Mouse (Mus musculus) kidney, postnatal 0 days (tissue): ENCODE measurements around the gene Slc8b1. TPM values are rescaled to one million over a fixed set of nuclear protein-coding genes. Genes with fewer than 3 reads are reported as not detected.

Source experiments
- ATAC-seq: fragments of 200-750 bp; cut with Nextera tagmentation; replicated peaks from 2 replicates; pipeline ENCODE4 v1.8.0; 2017; ENCODE audit warnings: low read depth, moderate number of reproducible peaks, moderate TSS enrichment, moderate library complexity; ENCODE audit not compliant: low FRiP score
- DNase-seq: peaks from one replicate; pipeline ENCODE4 v3.0.0-alpha.2; 2016; ENCODE audit warnings: low spot score
- H3K27ac ChIP-seq: fragments of 300-500 bp; sonication (generic); 2 replicates; pipeline ENCODE4 v1.5.1; 2014; ENCODE audit warnings: mild to moderate bottlenecking
- H3K27me3 ChIP-seq: fragments of 300-500 bp; sonication (generic); 2 replicates; pipeline ENCODE4 v1.6.1; 2014; ENCODE audit warnings: low read length, mixed read lengths; ENCODE audit not compliant: insufficient read depth
- H3K36me3 ChIP-seq: fragments of 300-500 bp; sonication (generic); 2 replicates; pipeline ENCODE4 v1.6.1; 2014; ENCODE audit warnings: low read length, mixed read lengths; ENCODE audit not compliant: insufficient read depth
- H3K4me1 ChIP-seq: fragments of 300-500 bp; sonication (generic); replicated peaks from 2 replicates; pipeline ENCODE4 v1.6.1; 2014; ENCODE audit warnings: antibody characterized with exemption, low read length, mixed read lengths; ENCODE audit not compliant: insufficient read depth
- H3K4me2 ChIP-seq: fragments of 300-500 bp; sonication (generic); 2 replicates; pipeline ENCODE4 v1.6.1; 2014; ENCODE audit warnings: mild to moderate bottlenecking, low read length, moderate library complexity, mixed read lengths
- H3K4me3 ChIP-seq: fragments of 300-500 bp; sonication (generic); replicated peaks from 2 replicates; pipeline ENCODE4 v1.5.1; 2014; ENCODE audit warnings: low read depth, low read length
- H3K9ac ChIP-seq: fragments of 300-500 bp; sonication (generic); 2 replicates; pipeline ENCODE4 v1.6.1; 2014; ENCODE audit warnings: low read depth, low read length
- H3K9me3 ChIP-seq: fragments of 300-500 bp; sonication (generic); replicated peaks from 2 replicates; pipeline ENCODE4 v1.6.1; 2016; ENCODE audit warnings: low read length, inconsistent platforms, mixed read lengths
- CTCF ChIP-seq: IDR thresholded peaks from 2 replicates; pipeline ENCODE4 v1.5.1; 2016; ENCODE audit warnings: antibody characterized with exemption, low read depth, mild to moderate bottlenecking, moderate library complexity
- WGBS: fragments of 180-500 bp; shearing (Covaris S2); extraction: QIAGEN DNeasy Blood & Tissue Kit; methylation state at CpG from one replicate; pipeline ENCODE4 v1.1.7; 2014; 5-methylcytosine and 5-hydroxymethylcytosine counted together
- polyA plus RNA-seq: library from polyadenylated mRNA; unstranded; fragments of >200 nt; fragmentation: Nextera tagmentation; extraction: Ambion mirVana; gene quantifications from 2 replicates; pipeline ENCODE4 v1.2.1, GENCODE M21; 2015

The Slc8b1 gene
- polyA plus RNA-seq, 1 experiment from 2014 or later, result 9.5 TPM

DNA sequence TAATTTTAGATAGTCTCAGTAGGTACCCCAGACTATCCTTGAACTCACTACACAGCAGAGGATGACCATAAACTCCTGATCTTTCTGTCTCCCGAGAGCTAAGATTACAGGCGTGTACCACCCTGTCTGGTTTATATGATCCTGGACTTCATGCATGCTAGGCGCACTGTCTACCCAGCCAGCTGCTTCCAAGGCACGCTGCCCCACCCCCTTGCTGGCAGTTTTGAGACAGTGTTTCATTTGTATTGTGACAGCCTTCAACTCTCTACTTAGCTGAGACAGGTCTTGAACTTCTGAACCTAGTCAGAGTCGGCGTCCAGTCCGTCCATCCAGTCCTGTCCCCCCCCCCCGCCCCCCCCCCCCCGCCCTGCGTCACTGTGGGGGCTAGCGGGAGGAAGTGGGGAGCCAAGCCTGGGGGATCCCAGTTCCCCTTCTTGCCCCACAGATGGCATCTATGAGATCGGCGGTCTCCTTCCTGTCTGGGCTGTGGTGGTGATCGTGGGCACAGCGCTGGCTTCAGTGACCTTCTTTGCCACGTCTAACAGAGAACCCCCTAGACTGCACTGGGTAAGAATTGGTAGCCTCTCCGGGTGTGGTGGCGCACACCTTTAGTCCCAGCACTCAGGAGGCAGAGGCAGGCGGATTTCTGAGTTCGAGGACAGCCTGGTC lies 16.5 kb downstream of the Slc8b1 start:
- peaks cover 31% of the 10 kb centered on the region; the same call in 1 of the 2 replicates for H3K36me3 ChIP-seq
- no peaks in the 10 kb centered on the region for H3K4me1 ChIP-seq
- H3K4me2 ChIP-seq, result no peak overlapping the region
- H3K9me3 ChIP-seq, result no peaks in the 10 kb centered on the region
- 92% methylated on average over 13 of the region's 20 CpGs for WGBS
- ATAC-seq (no peak), DNase-seq (no peak)
- H3K4me3 ChIP-seq, result no peak overlapping the region
- no peaks in the 10 kb centered on the region for H3K27me3 ChIP-seq
- no peak overlapping the region for H3K9ac ChIP-seq
- no peak overlapping the region for H3K27ac ChIP-seq
- no peak for TF ChIP-seq CTCF

DNA sequence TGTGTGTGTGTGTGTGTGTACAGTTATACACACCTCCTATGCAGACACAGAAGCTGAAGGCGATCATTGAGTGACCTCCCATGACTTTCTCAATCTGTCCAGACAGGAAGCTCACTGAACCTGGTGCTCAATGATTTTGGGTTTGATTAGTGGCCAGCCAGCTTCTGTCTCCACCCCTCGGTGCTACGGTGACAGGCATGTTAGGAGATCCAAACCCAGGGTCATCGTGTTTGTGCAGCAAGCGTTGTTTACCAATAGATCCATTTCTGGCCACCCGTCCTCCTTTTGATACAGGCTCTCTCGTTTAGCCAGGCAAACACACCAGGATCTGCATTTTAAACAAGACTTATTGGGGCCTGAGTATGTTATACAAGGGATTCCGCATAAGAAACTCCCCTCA lies 20.7 kb downstream of the Slc8b1 start:
- no peak overlapping the region for H3K4me3 ChIP-seq
- TF ChIP-seq CTCF, result no peak
- H3K4me1 ChIP-seq, result peaks cover 15% of the 10 kb centered on the region; the same call in 1 of the 2 replicates
- DNase-seq (no peak), ATAC-seq (no peak)
- 82% methylated on average over 8 of the region's 8 CpGs for WGBS
- H3K9me3 ChIP-seq, result no peaks in the 10 kb centered on the region
- peaks cover 29% of the 10 kb centered on the region for H3K36me3 ChIP-seq
- H3K9ac ChIP-seq, result no peak overlapping the region
- H3K4me2 ChIP-seq, result no peak overlapping the region
- H3K27me3 ChIP-seq, result no peaks in the 10 kb centered on the region
- no peak overlapping the region for H3K27ac ChIP-seq

DNA sequence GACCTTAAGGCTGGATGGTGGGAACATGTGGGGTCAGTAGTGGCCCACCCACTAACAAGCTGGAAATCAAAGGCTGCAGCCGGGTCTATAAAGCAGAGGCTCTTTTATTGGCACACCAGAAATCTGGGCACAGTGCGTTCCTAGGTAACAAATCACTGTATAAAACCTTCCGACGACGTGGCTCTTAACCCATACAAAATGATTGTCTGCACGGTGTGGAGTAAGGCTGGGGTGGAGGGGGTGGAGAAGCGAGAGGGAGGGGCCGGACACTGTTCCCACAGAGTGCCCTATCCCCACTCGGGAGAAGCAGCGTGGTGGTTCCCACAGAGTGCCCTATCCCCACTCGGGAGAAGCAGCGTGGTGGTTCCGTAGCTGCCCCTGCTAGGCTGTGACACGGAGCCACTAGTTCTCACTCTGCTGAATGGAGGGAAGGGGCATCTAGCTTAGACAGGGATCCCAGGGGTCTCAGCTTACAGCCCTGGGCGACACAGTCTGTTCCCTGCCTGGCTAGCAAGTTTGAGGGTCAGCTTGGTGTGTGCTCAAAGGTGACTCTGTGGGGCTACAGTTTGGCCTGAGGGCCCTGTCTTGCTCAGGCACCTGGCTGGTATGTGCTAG lies 23.2 kb downstream of the Slc8b1 start:
- 23% methylated on average over 15 of the region's 15 CpGs for WGBS
- ATAC-seq, result peak; percentile 29; the same call in 1 of the 2 replicates
- peak overlapping the region; percentile 69 for H3K27ac ChIP-seq

DNA sequence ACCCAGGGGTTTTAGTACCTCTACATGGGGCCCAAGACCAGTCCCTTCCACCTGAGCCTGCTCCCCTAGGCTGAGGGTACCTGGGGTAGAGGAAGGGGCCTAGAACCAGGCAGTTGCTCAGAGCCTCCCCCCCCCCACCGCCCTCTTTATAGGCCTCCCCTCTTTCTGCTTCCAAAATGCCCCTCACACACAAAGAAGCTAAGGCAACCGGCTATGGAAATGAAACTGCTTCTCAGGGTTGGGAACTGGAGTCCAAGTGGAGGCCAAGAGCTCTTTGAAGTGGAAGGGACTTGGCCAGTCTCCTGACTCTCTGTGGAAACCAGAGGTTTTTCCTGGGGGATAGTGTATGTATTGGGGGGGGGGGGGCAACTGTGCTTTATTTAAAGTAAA lies 23.7 kb downstream of the Slc8b1 start:
- Histone ChIP-seq H3K4me1 (peaks cover 15% of the 10 kb centered on the region; the same call in 1 of the 2 replicates), H3K27ac (peak overlapping the region; percentile 69), H3K36me3 (peaks cover 45% of the 10 kb centered on the region), H3K9me3 (no peaks in the 10 kb centered on the region), H3K9ac (no peak overlapping the region; the same call in 1 of the 2 replicates), H3K4me3 (no peak overlapping the region), H3K4me2 (no peak overlapping the region), H3K27me3 (no peaks in the 10 kb centered on the region)
- TF ChIP-seq CTCF, result no peak
- peak; percentile 17; the same call in 1 of the 2 replicates for ATAC-seq
- peak; percentile 64 for DNase-seq
- WGBS, result 21% methylated on average over 2 of the region's 2 CpGs

More for the DNA sequence above, 23.2 kb downstream of the Slc8b1 start:
- H3K4me2 ChIP-seq, result no peak overlapping the region
- H3K4me1 ChIP-seq, result peaks cover 15% of the 10 kb centered on the region; the same call in 1 of the 2 replicates
- no peaks in the 10 kb centered on the region for H3K27me3 ChIP-seq
- peaks cover 46% of the 10 kb centered on the region for H3K36me3 ChIP-seq
- no peaks in the 10 kb centered on the region for H3K9me3 ChIP-seq
- no peak for TF ChIP-seq CTCF
- no peak overlapping the region; the same call in 1 of the 2 replicates for H3K9ac ChIP-seq
- DNase-seq, result no peak
- H3K4me3 ChIP-seq, result no peak overlapping the region

DNA sequence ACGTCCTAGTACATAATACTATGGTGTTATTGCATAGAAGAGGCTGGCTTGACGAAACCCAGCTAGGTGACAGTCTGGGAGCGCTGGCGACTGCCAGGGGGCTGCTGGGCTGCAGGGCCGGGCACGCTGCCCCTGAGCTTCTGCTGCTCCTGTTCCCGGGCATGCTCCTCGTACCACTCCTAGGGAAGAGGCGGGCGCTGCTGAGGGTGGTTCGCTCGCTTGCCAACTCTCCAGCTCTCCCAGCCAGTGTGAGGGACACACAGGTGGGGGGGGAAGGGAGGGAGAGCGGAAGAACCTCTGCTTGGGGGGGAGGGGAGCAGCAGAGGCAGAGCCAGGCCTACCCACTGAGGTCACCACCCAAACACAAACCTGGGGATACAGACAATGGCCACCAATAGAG lies 25.1 kb downstream of the Slc8b1 start:
- no peak for TF ChIP-seq CTCF
- no peaks in the 10 kb centered on the region for H3K27me3 ChIP-seq
- ATAC-seq, result no peak; the same call in 1 of the 2 replicates
- peaks cover 15% of the 10 kb centered on the region; the same call in 1 of the 2 replicates for H3K4me1 ChIP-seq
- no peak overlapping the region for H3K9ac ChIP-seq
- DNase-seq, result no peak
- no peaks in the 10 kb centered on the region for H3K9me3 ChIP-seq
- no peak overlapping the region for H3K4me3 ChIP-seq
- no peak overlapping the region for H3K4me2 ChIP-seq
- H3K27ac ChIP-seq, result no peak overlapping the region
- H3K36me3 ChIP-seq, result peaks cover 43% of the 10 kb centered on the region
- WGBS, result 87% methylated on average over 13 of the region's 13 CpGs

DNA sequence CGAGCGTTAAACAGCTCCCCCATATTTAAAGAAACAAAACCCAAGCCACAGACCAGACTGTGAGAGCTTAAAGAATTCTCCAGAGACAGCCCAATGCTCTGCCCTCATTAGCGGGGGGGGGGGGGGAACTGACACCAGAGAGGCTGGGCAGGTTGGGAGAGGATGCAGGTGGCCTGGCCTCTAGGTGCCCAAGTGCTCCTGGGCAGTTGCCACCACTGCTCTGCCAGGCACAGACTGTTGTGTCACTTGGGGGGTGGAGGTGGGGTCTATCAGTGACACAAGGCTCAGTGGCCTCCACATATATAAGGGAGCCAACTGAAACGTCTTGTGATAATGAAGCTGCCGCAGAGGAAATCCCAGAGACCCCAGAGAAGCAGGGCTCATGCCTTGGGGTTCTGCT lies 25.7 kb downstream of the Slc8b1 start:
- no peak for TF ChIP-seq CTCF
- WGBS, result 65% methylated on average over 5 of the region's 5 CpGs
- DNase-seq (no peak), ATAC-seq (no peak)
- Histone ChIP-seq H3K27ac (no peak overlapping the region), H3K9me3 (no peaks in the 10 kb centered on the region), H3K4me2 (no peak overlapping the region), H3K4me3 (no peak overlapping the region), H3K4me1 (peaks cover 15% of the 10 kb centered on the region; the same call in 1 of the 2 replicates), H3K36me3 (peaks cover 40% of the 10 kb centered on the region), H3K9ac (no peak overlapping the region), H3K27me3 (no peaks in the 10 kb centered on the region)
